Mouse (Mus musculus): ENCODE results near the gene Furin.

- TF ChIP-seq CTCF (IDR thresholded peaks at IDR 0.05; ENCODE audit: low read depth, low read length) = no peak
- no peak for TF ChIP-seq TAL1 (conservative IDR thresholded peaks at IDR 0.05; ENCODE audit: low read depth, low read length)
Observed at GRCm38 (mm10) chr7:80412781-80413180, 7.5 kb upstream of the Furin start.
